Mouse (Mus musculus) thymus, adult 2 months (tissue): Measurements from ENCODE around the gene Nrcam. TPM values are rescaled to one million over a fixed set of nuclear protein-coding genes. Genes with fewer than 3 reads are reported as not detected.
"Not testable (repeated sequence)": the region's sequence is repeated elsewhere in the genome, so short reads cannot be mapped to it uniquely, and the experiment has no call there.

Experiments
- DNase-seq: peaks from one replicate; pipeline ENCODE4 v3.0.0; 2021
- H3K27ac ChIP-seq: fragments of 200-500 bp; 2 replicates; pipeline ENCODE4 v1.5.1; 2012; ENCODE audit warnings: low read length, control low read depth; ENCODE audit not compliant: control insufficient read depth, insufficient read depth
- H3K27me3 ChIP-seq: fragments of 200-500 bp; 2 replicates; pipeline ENCODE4 v1.6.1; 2012; ENCODE audit warnings: mild to moderate bottlenecking, low read length, moderate library complexity, mixed read lengths; ENCODE audit not compliant: control insufficient read depth, insufficient read depth
- H3K36me3 ChIP-seq: fragments of 200-500 bp; 2 replicates; pipeline ENCODE4 v1.6.1; 2012; ENCODE audit warnings: mild to moderate bottlenecking, low read length, moderate library complexity; ENCODE audit not compliant: control insufficient read depth, insufficient read depth
- H3K4me1 ChIP-seq: fragments of 200-500 bp; replicated peaks from 2 replicates; pipeline ENCODE4 v1.6.1; 2012; ENCODE audit warnings: low read length; ENCODE audit not compliant: control insufficient read depth, insufficient read depth
- H3K4me3 ChIP-seq: fragments of 200-500 bp; 2 replicates; pipeline ENCODE4 v1.5.1; 2012; ENCODE audit warnings: mild to moderate bottlenecking, low read length, control low read depth, moderate library complexity; ENCODE audit not compliant: control insufficient read depth, insufficient read depth
- CTCF ChIP-seq: fragments of 200-500 bp; IDR thresholded peaks from 2 replicates; pipeline ENCODE4 v1.5.1; 2012; ENCODE audit warnings: mild to moderate bottlenecking, control low read depth, low read length, moderate library complexity, borderline replicate concordance; ENCODE audit not compliant: control insufficient read depth, poor library complexity, insufficient read depth; ENCODE audit errors: extremely low read depth
- POLR2A ChIP-seq: fragments of 200-500 bp; IDR thresholded peaks from 2 replicates; pipeline ENCODE4 v1.6.1; 2012; ENCODE audit warnings: mild to moderate bottlenecking, low read length, control low read depth, moderate library complexity; ENCODE audit not compliant: control insufficient read depth, poor library complexity, insufficient read depth; ENCODE audit errors: extremely low read depth
- WGBS: fragments of 180-500 bp; shearing (Covaris S2); methylation state at CpG from one replicate; pipeline ENCODE4 v1.1.7; 2018; 5-methylcytosine and 5-hydroxymethylcytosine counted together
- polyA plus RNA-seq: library from polyadenylated mRNA; depleted of rRNA; stranded (reverse); fragments of >200 nt; gene quantifications from 2 replicates; pipeline ENCODE4 v1.2.3, GENCODE M21; 2012; rRNA removed

Nrcam gene
- 0.40 and 0.97 TPM in 2 replicates for polyA plus RNA-seq

DNA sequence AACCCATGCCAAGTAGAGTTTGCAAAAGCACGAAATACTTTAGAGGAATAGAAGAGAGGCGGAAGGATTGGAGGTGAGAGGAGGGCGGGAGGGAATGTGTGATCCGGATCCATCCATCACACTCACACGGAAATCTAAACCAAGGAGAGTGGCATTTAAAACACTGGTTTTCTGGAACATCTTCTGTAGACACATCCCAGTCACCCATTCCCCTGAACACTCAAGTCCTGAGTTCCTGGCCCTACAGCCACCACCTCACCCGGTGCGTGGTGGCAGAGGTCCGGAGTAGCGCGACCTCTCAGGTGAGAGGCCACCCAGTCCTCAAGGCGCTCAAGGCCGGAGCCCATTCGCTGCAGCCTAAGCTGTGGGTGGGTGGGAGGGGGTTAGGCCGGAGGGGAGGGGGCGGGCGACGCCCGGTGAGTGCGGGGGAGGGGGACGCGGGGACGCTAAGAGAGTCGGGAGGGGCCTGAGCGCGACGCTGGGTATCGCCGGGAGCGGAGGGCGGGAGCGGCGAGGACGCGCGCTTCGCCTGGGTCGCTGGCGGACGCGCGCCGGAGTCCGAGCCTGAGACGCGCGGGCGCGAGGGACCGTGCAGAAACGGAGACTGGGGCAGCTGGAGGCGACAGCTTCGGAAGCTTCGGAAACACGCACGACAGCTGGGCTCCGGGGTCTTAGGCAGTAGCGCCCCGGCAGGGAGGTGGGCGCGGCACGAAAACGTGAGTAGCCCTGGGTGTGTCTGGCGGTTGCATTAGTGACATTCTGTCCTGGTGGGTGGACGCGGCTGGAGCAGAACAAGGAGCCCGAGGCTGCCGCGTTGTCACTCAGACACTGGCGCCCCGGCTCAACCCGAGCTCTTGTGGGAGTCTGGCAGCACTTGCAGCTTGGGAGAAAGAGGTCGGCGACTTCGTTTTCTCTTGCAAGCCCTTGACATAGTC lies at the start of gene Nrcam:
TSS of gene Nrcam (plus strand) at position 505 of the 935 bp plus-strand sequence.
- Histone ChIP-seq H3K4me3 (peak within 1 kb of the TSS; percentile 44), H3K27ac (no peak within 1 kb of the TSS), H3K36me3 (no peaks in the 10 kb centered on the region), H3K4me1 (no peaks in the 10 kb centered on the region), H3K27me3 (peaks cover 10% of the 10 kb centered on the region)
- TF ChIP-seq CTCF, result no peak
- no peak for TF ChIP-seq POLR2A
- 10% methylated on average over 71 of the region's 74 CpGs for WGBS
- no peak for DNase-seq

DNA sequence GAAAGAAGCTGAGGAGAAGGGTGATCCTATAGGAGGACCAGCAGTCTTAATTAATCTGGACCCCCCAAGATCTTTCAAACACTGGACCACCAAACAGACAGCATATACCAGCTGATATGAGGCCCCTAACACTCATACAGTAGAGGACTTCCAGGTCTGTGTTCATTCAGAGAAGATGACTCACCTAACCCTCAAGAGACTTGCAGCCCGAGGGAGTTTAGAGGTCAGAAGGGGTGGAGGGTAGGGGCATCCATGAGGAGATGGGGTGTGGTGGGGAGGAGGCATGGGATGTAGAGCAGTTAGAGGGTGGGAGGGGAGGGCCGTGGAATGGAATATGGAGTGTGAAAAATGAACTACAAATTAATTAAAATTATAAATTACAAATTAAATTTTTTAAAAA lies 48.5 kb upstream of the Nrcam start:
- 86% methylated on average over 2 of the region's 2 CpGs for WGBS
- H3K4me3 ChIP-seq, result not testable (repeated sequence)

DNA sequence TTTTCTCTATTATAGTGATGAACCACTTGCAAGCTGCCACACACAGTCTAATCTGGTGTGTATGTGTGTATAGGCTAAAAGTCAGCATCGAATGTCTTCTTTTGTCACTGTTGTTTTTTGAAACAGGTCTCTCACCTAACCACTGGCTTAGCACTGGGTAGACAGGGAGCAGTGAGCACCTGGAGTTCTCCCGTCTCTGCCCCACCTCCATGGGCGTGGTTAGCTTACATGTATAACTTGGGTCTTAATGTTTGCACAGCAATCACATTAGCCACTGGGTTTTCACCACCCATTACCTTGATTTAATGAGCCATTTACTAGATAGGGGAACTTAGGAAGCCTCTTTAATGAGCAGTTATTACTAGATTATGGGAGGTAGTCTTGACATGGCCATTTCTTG lies 47.2 kb upstream of the Nrcam start:
- Histone ChIP-seq H3K36me3 (peaks cover 6% of the 10 kb centered on the region), H3K27ac (no peak overlapping the region), H3K4me1 (no peaks in the 10 kb centered on the region), H3K27me3 (no peaks in the 10 kb centered on the region), H3K4me3 (no peak overlapping the region)
- 94% methylated on average over 3 of the region's 3 CpGs for WGBS
- no peak for TF ChIP-seq POLR2A
- TF ChIP-seq CTCF, result no peak
- DNase-seq, result no peak

More for the DNA sequence above, 48.5 kb upstream of the Nrcam start:
- H3K27ac ChIP-seq, H3K27me3 ChIP-seq, H3K36me3 ChIP-seq, H3K4me1 ChIP-seq, DNase-seq: not testable (repeated sequence)

DNA sequence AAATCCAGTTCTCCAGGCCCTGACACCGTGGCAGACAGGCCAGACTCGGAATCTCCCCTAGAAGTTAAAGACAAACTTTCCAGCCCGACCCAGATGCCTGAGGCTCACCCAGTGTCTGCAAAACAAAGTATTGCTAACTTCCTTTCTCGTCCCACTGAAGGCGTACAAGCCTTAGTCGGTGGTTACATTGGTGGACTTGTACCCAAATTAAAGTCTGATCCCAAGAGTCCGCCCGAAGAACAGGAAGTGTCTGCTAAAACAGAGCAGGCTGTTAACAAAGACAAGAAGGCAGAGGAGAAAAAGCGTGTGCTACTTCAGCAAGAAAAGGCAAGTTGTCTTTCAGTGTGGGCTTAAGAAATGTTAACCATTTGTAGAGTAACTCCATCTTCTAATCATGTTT lies 45.3 kb upstream of the Nrcam start:
- Histone ChIP-seq H3K27ac (no peak overlapping the region), H3K4me3 (no peak overlapping the region), H3K4me1 (no peaks in the 10 kb centered on the region), H3K36me3 (peaks cover 6% of the 10 kb centered on the region), H3K27me3 (no peaks in the 10 kb centered on the region)
- 37% methylated on average over 9 of the region's 9 CpGs for WGBS
- TF ChIP-seq CTCF (no peak), POLR2A (no peak)
- DNase-seq, result no peak

DNA sequence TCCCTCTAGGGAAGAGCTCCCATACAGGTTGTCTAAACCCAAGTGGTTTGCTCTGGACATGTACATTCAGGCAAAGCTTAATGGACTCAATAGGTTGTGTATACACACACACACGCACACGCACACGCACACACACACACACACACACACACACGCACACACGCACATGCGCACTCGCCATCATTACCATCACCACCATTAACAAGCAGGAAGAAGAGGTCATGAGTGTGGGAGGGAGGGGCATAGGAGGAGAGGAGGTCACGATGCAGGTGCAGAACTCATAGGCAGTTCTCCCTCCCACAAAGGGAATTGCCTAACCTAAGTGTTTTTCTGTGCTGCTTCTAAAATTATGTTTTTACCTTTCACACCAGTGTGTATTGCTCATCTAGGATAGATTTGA lies 41.7 kb upstream of the Nrcam start:
- 90% methylated on average over 8 of the region's 8 CpGs for WGBS
- Histone ChIP-seq H3K27me3 (no peaks in the 10 kb centered on the region), H3K36me3 (peaks cover 11% of the 10 kb centered on the region), H3K27ac (no peak overlapping the region), H3K4me3 (no peak overlapping the region), H3K4me1 (no peaks in the 10 kb centered on the region)
- TF ChIP-seq CTCF (no peak), POLR2A (no peak)
- DNase-seq, result no peak

DNA sequence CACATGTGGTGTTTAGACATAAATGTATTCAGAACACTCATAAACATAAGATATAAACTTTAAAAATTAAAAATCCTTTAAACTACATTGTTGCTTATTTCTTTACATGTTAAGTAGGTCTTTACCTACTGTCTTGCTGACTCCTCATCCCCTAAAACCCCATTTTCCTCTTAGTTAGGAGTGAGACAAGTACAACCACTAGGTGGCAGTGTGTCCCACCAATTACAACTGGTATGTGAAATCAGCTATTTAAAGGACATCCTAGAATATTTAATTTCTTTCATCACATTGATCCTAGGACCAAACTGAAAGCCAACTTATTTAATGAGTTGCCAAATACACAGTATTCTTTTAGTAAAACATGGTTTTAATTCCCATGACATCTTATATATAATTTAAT lies 36.4 kb upstream of the Nrcam start:
- Histone ChIP-seq H3K27me3 (no peaks in the 10 kb centered on the region), H3K27ac (no peak overlapping the region), H3K36me3 (peaks cover 5% of the 10 kb centered on the region), H3K4me1 (no peaks in the 10 kb centered on the region), H3K4me3 (no peak overlapping the region)
- peak; percentile 63 for DNase-seq
- TF ChIP-seq POLR2A, result no peak
- no peak for TF ChIP-seq CTCF

DNA sequence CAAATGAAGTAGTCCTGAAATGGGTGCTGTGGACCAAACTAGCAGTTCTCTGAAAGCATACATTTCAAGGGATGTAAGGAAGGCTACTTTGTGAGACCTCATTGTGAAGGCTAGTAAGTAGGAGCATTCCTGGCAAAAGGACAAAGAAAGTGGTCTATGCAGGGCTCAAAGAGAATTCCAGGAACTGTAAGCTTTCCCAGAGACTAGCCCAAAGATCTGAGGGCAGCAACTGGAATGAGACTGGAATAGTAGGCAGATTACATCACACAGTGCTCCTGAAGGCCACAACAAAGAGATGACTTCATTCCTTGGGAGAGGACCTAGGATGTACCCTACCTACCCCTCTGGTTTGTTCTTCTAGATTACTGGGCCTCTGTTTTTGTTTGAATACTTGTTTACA lies 27.9 kb upstream of the Nrcam start:
- no peak overlapping the region for H3K27ac ChIP-seq
- H3K27me3 ChIP-seq, result no peaks in the 10 kb centered on the region
- no peak overlapping the region for H3K4me3 ChIP-seq
- TF ChIP-seq CTCF (no peak), POLR2A (no peak)
- DNase-seq, result no peak
- H3K4me1 ChIP-seq, result no peaks in the 10 kb centered on the region
- H3K36me3 ChIP-seq, result 0 out of 2 replicates have a peak, but pooled peaks cover 7% of the 10 kb centered on the region
